Mouse (Mus musculus) heart, postnatal 0 days (tissue): ENCODE results near the gene Hlcs.

Source experiments
- CTCF ChIP-seq: IDR thresholded peaks from 2 replicates; pipeline ENCODE4 v1.5.1; 2016; ENCODE audit warnings: antibody characterized with exemption, control low read depth, low read depth
- EP300 ChIP-seq: IDR thresholded peaks from 2 replicates; pipeline ENCODE4 v1.6.1; 2016; ENCODE audit warnings: antibody characterized with exemption, low read depth

DNA sequence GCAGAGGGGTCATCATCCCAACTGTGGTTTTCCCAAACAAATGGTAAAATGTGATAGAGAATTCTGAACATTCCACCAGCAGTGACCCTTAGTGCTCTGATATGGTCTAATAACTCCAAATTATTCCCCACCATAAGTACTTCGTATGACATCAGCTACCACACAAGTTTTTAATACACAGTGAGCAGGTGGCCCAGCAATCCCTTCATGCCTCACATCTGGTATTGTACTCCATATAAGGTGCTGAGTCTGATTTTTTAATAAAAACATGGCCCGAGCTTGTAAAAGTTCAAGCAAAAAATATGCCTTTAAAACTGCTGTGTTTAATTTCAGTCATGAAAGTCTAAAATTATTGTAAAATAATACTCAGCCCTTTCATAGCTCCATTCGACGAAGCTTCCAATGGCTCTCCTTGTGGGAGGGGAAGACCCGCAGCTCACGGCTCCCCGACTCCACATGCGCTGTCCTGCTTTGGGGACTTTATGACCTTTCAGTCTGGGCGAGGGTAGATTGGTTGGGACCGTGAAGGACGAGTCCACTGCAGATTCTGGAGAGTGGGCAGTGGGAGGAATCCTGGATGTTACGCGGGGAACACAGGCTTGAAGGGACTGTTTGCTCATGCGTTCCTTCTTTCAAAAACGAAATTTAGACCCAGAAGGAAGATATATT is 102.5 kb downstream of the Hlcs start:
- TF ChIP-seq CTCF, result no peak
- no peak for TF ChIP-seq EP300
